Mouse (Mus musculus) ES-E14 (cell line): ENCODE results near the gene Pnpla3.

Source experiments
- HCFC1 ChIP-seq: IDR thresholded peaks from 2 replicates; pipeline ENCODE4 v1.6.1; 2012; ENCODE audit warnings: low read length, inconsistent platforms, borderline replicate concordance; ENCODE audit not compliant: insufficient read depth
- ZC3H11A ChIP-seq: IDR thresholded peaks from 2 replicates; pipeline ENCODE4 v1.6.1; 2012; ENCODE audit warnings: low read depth, mild to moderate bottlenecking, inconsistent platforms, low read length, borderline replicate concordance

- no peak for TF ChIP-seq ZC3H11A
- TF ChIP-seq HCFC1, result no peak
Measured at GRCm38 (mm10) chr15:84231113-84231712, 63.6 kb downstream of the Pnpla3 start.
